Mouse (Mus musculus): ENCODE results near the gene Camk2n1. TPM values are rescaled to one million over a fixed set of nuclear protein-coding genes. Genes with fewer than 3 reads are reported as not detected.

The Camk2n1 gene
- 2.4 and 2.7 TPM in 2 replicates for polyA plus RNA-seq (2014; fragmentation: Nextera tagmentation; extraction: Ambion mirVana)

DNA sequence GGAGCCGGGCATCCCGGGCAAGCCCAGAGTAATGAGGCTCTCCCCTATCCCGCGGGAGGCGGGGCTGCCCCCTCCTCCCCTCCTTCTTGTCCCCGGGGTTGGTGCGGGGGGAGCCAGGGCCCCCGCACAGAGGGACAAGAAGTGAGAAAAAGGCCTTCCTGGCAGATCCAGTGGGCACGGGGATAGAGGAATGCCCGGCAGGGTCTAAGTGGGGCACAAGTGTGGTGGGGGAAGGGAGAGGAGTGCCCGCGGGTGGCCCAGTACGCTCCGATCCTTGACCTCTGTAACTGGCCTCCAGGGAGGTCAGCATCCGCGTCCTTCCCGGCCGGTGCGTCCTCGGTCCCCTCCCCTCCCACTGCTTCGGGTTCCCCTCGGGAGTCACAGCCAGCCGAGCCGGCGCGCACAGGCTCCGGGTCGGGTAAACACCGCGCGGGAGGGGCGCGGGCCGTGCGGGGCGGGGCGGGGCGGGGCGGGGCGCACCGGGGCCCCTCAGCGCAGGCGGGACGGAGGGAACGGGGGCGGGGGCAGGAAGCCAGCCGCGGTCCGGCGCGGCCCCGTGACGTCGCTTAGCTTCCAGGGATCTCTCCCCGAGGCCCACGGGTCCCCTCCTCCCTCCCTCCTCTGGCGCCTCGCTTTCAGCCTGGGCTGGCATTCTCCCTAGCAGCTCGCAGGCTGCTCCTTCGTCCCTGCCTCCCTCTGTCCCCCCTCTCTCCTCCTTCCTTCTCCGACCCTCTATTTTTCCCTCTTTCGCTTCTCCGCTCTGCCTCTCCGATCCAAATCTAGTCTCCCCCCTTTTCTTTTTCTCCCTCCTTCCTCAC is at the start of gene Camk2n1:
TSS of gene Camk2n1 (plus strand) at position 562 of the 818 bp plus-strand sequence.
- WGBS: under 1% methylated on average over 35 of the region's 64 CpGs
- H3K4me1 ChIP-seq (ENCODE audit: control insufficient read depth, insufficient read depth, low read length): peaks cover 6% of the 10 kb centered on the region
- H3K27ac ChIP-seq (replicated peaks; ENCODE audit: low read depth, low read length): peak within 1 kb of the TSS; percentile 59
- ATAC-seq (replicated peaks; ENCODE audit: insufficient number of reproducible peaks, low FRiP score, low TSS enrichment, low read depth) (peak; percentile 63), DNase-seq (ENCODE audit: low spot score) (peak; percentile 77)
- H3K27me3 ChIP-seq (ENCODE audit: control insufficient read depth, insufficient read depth, low read length): peaks cover 26% of the 10 kb centered on the region
- no peaks in the 10 kb centered on the region for H3K9me3 ChIP-seq (replicated peaks; ENCODE audit: control insufficient read depth, low read length)
- H3K9ac ChIP-seq (replicated peaks; ENCODE audit: low read length): peak within 1 kb of the TSS; percentile 82
- no peaks in the 10 kb centered on the region for H3K36me3 ChIP-seq (replicated peaks; ENCODE audit: control insufficient read depth, insufficient read depth, low read depth, low read length)
- H3K4me2 ChIP-seq (ENCODE audit: low read depth, low read length): peak within 1 kb of the TSS; percentile 99
- H3K4me3 ChIP-seq (ENCODE audit: low read depth, low read length): peak within 1 kb of the TSS; percentile 77

DNA sequence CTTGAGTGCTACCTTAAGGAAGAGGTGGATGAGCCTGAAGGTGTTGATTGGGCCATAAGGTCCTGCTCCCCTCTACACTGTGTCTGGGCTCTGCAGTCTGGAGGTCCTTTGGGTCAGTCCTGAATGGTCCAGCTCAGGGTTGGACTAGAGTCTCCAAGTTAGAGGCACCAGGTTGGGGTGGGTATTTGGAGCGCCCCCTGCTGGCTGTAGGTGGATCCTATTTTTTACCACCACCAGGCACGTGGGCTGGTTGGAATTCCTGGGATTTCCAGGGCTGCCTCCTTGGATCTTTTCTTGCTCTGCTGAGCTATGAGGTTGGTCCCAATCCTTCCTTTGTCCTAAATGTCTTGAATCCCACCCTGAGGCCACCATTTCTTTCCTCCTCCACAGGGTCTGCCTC is 49.3 kb upstream of the Camk2n1 start:
- no peaks in the 10 kb centered on the region for H3K9me3 ChIP-seq (replicated peaks; ENCODE audit: control insufficient read depth, low read length)
- no peaks in the 10 kb centered on the region for H3K27me3 ChIP-seq (ENCODE audit: control insufficient read depth, insufficient read depth, low read length)
- H3K4me3 ChIP-seq (ENCODE audit: low read depth, low read length): no peak overlapping the region
- H3K9ac ChIP-seq (replicated peaks; ENCODE audit: low read length): no peak overlapping the region
- H3K4me1 ChIP-seq (ENCODE audit: control insufficient read depth, insufficient read depth, low read length): no peaks in the 10 kb centered on the region
- peak; percentile 38 for DNase-seq (ENCODE audit: low spot score)
- no peak for ATAC-seq (replicated peaks; ENCODE audit: insufficient number of reproducible peaks, low FRiP score, low TSS enrichment, low read depth)
- no peak overlapping the region for H3K4me2 ChIP-seq (ENCODE audit: low read depth, low read length)
- no peaks in the 10 kb centered on the region for H3K36me3 ChIP-seq (replicated peaks; ENCODE audit: control insufficient read depth, insufficient read depth, low read depth, low read length)
- H3K27ac ChIP-seq (replicated peaks; ENCODE audit: low read depth, low read length): no peak overlapping the region
- 0% methylated on average over 2 of the region's 2 CpGs for WGBS

- H3K9me3 ChIP-seq (replicated peaks; ENCODE audit: control insufficient read depth, low read length): no peaks in the 10 kb centered on the region
- no peaks in the 10 kb centered on the region for H3K36me3 ChIP-seq (replicated peaks; ENCODE audit: control insufficient read depth, insufficient read depth, low read depth, low read length)
- no peaks in the 10 kb centered on the region for H3K27me3 ChIP-seq (ENCODE audit: control insufficient read depth, insufficient read depth, low read length)
- no peak overlapping the region for H3K9ac ChIP-seq (replicated peaks; ENCODE audit: low read length)
- no peak overlapping the region for H3K27ac ChIP-seq (replicated peaks; ENCODE audit: low read depth, low read length)
- H3K4me3 ChIP-seq (ENCODE audit: low read depth, low read length): no peak overlapping the region
- H3K4me2 ChIP-seq (ENCODE audit: low read depth, low read length): no peak overlapping the region
- 82% methylated on average over 11 of the region's 13 CpGs for WGBS
- DNase-seq (ENCODE audit: low spot score) (no peak), ATAC-seq (replicated peaks; ENCODE audit: insufficient number of reproducible peaks, low FRiP score, low TSS enrichment, low read depth) (no peak)
- no peaks in the 10 kb centered on the region for H3K4me1 ChIP-seq (ENCODE audit: control insufficient read depth, insufficient read depth, low read length)
These were observed 46.5 kb upstream of the Camk2n1 start for GRCm38 (mm10) chr4:138407479-138408194.

DNA sequence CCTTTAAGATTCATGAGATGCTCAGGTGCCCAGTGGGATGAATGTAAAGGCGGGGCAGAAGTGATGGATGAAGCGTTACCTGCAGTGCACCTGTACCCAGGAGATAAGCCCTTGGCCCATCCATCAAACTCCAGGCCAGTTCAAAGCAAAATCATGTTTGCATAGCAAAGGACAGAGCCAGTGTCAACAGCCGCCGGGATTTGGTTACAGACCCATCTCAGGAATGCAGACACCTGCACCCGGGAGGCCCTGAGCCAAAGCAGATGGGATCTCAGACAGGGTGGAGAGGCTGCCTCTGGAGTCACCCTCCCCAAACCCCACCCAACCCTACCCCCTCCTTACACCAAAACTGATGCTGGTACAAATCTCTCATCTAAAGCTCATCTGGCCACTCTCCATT is 43.1 kb upstream of the Camk2n1 start:
- no peaks in the 10 kb centered on the region for H3K27me3 ChIP-seq (ENCODE audit: control insufficient read depth, insufficient read depth, low read length)
- 12% methylated on average over 5 of the region's 5 CpGs for WGBS
- no peak overlapping the region for H3K27ac ChIP-seq (replicated peaks; ENCODE audit: low read depth, low read length)
- no peaks in the 10 kb centered on the region for H3K9me3 ChIP-seq (replicated peaks; ENCODE audit: control insufficient read depth, low read length)
- ATAC-seq (replicated peaks; ENCODE audit: insufficient number of reproducible peaks, low FRiP score, low TSS enrichment, low read depth) (no peak), DNase-seq (ENCODE audit: low spot score) (no peak)
- no peak overlapping the region for H3K4me3 ChIP-seq (ENCODE audit: low read depth, low read length)
- no peak overlapping the region for H3K9ac ChIP-seq (replicated peaks; ENCODE audit: low read length)
- no peak overlapping the region for H3K4me2 ChIP-seq (ENCODE audit: low read depth, low read length)
- no peaks in the 10 kb centered on the region; the same call in 1 of the 2 replicates for H3K4me1 ChIP-seq (ENCODE audit: control insufficient read depth, insufficient read depth, low read length)
- no peaks in the 10 kb centered on the region for H3K36me3 ChIP-seq (replicated peaks; ENCODE audit: control insufficient read depth, insufficient read depth, low read depth, low read length)

DNA sequence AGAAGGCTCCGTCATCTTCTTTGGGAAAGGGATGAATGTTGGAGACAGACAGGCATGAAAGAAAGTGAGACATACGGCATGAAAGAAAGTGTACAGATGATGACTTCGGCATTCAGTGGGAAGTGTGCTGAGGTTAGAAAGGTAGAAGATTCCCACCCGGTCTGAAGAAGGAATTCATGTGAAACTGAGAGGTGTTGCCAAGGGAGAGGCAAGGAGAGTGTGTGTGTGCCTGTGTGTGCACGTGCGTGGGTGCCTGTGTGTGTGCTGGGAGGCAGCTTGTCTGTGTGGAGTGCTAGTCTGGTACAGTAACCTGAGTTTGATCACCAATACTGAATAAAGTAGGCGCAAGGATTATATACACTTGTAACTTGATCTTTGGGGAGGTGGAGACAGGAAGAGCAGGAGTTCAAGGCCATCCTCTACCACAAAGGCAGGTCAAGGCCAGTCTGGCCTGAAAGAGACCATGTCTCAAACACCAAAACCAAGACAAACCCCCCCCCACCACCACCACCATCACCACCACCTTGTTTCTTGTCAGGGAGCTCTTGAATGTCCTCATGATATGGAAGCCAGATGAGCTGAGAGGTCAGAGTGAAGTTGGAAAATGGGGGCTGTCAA is 42.5 kb upstream of the Camk2n1 start:
- Histone ChIP-seq H3K9me3 (replicated peaks; ENCODE audit: control insufficient read depth, low read length) (no peaks in the 10 kb centered on the region), H3K4me3 (ENCODE audit: low read depth, low read length) (no peak overlapping the region), H3K9ac (replicated peaks; ENCODE audit: low read length) (no peak overlapping the region), H3K4me2 (ENCODE audit: low read depth, low read length) (no peak overlapping the region), H3K27ac (replicated peaks; ENCODE audit: low read depth, low read length) (no peak overlapping the region), H3K27me3 (ENCODE audit: control insufficient read depth, insufficient read depth, low read length) (no peaks in the 10 kb centered on the region), H3K4me1 (ENCODE audit: control insufficient read depth, insufficient read depth, low read length) (no peaks in the 10 kb centered on the region; the same call in 1 of the 2 replicates), H3K36me3 (replicated peaks; ENCODE audit: control insufficient read depth, insufficient read depth, low read depth, low read length) (no peaks in the 10 kb centered on the region)
- 48% methylated on average over 7 of the region's 7 CpGs for WGBS
- ATAC-seq (replicated peaks; ENCODE audit: insufficient number of reproducible peaks, low FRiP score, low TSS enrichment, low read depth) (no peak), DNase-seq (ENCODE audit: low spot score) (no peak)

GRCm38 (mm10) chr4:138414725-138415124 is 39.4 kb upstream of the Camk2n1 start:
- WGBS: 20% methylated on average over 6 of the region's 6 CpGs
- no peak overlapping the region for H3K4me2 ChIP-seq (ENCODE audit: low read depth, low read length)

GRCm38 (mm10) chr4:138415991-138416390 is 38.1 kb upstream of the Camk2n1 start:
- no peaks in the 10 kb centered on the region for H3K9me3 ChIP-seq (replicated peaks; ENCODE audit: control insufficient read depth, low read length)
- DNase-seq (ENCODE audit: low spot score) (no peak), ATAC-seq (replicated peaks; ENCODE audit: insufficient number of reproducible peaks, low FRiP score, low TSS enrichment, low read depth) (no peak)
- H3K4me3 ChIP-seq (ENCODE audit: low read depth, low read length): no peak overlapping the region
- WGBS: 76% methylated on average over 3 of the region's 3 CpGs
- 0 out of 2 replicates have a peak, but pooled peaks cover 3% of the 10 kb centered on the region for H3K27me3 ChIP-seq (ENCODE audit: control insufficient read depth, insufficient read depth, low read length)
- no peak overlapping the region for H3K4me2 ChIP-seq (ENCODE audit: low read depth, low read length)
- H3K36me3 ChIP-seq (replicated peaks; ENCODE audit: control insufficient read depth, insufficient read depth, low read depth, low read length): no peaks in the 10 kb centered on the region
- H3K9ac ChIP-seq (replicated peaks; ENCODE audit: low read length): no peak overlapping the region
- H3K4me1 ChIP-seq (ENCODE audit: control insufficient read depth, insufficient read depth, low read length): no peaks in the 10 kb centered on the region; the same call in 1 of the 2 replicates
- no peak overlapping the region for H3K27ac ChIP-seq (replicated peaks; ENCODE audit: low read depth, low read length)

More at GRCm38 (mm10) chr4:138414725-138415124, 39.4 kb upstream of the Camk2n1 start:
- no peak overlapping the region for H3K27ac ChIP-seq (replicated peaks; ENCODE audit: low read depth, low read length)
- H3K9me3 ChIP-seq (replicated peaks; ENCODE audit: control insufficient read depth, low read length): no peaks in the 10 kb centered on the region
- no peak overlapping the region; the same call in 1 of the 2 replicates for H3K9ac ChIP-seq (replicated peaks; ENCODE audit: low read length)
- no peak overlapping the region for H3K4me3 ChIP-seq (ENCODE audit: low read depth, low read length)
- ATAC-seq (replicated peaks; ENCODE audit: insufficient number of reproducible peaks, low FRiP score, low TSS enrichment, low read depth) (no peak), DNase-seq (ENCODE audit: low spot score) (peak; percentile 22)
- H3K36me3 ChIP-seq (replicated peaks; ENCODE audit: control insufficient read depth, insufficient read depth, low read depth, low read length): no peaks in the 10 kb centered on the region
- H3K4me1 ChIP-seq (ENCODE audit: control insufficient read depth, insufficient read depth, low read length): no peaks in the 10 kb centered on the region; the same call in 1 of the 2 replicates
- 0 out of 2 replicates have a peak, but pooled peaks cover 2% of the 10 kb centered on the region for H3K27me3 ChIP-seq (ENCODE audit: control insufficient read depth, insufficient read depth, low read length)
